Mouse (Mus musculus) heart, embryonic 15.5 days (tissue): ENCODE data around the gene Agt. TPM values are rescaled to one million over a fixed set of nuclear protein-coding genes. Genes with fewer than 3 reads are reported as not detected.
A peak's percentile ranks its signal among the peaks of the same experiment; 100 is the strongest.

ENCODE experiments used
- ATAC-seq: fragments of 200-750 bp; cut with Nextera tagmentation; replicated peaks from 2 replicates; pipeline ENCODE4 v1.8.0; 2017; ENCODE audit warnings: low read depth, moderate TSS enrichment; ENCODE audit not compliant: insufficient number of reproducible peaks, insufficient read depth, low FRiP score
- H3K27ac ChIP-seq: fragments of 300-500 bp; sonication (generic); 2 replicates; pipeline ENCODE4 v1.5.1; 2015; ENCODE audit warnings: mild to moderate bottlenecking, inconsistent platforms
- H3K27me3 ChIP-seq: fragments of 300-500 bp; sonication (generic); 2 replicates; pipeline ENCODE4 v1.6.1; 2015; ENCODE audit warnings: inconsistent platforms
- H3K36me3 ChIP-seq: fragments of 300-500 bp; sonication (generic); 2 replicates; pipeline ENCODE4 v1.6.1; 2015; ENCODE audit warnings: mild to moderate bottlenecking, inconsistent platforms
- H3K4me1 ChIP-seq: fragments of 300-500 bp; sonication (generic); replicated peaks from 2 replicates; pipeline ENCODE4 v1.6.1; 2015; ENCODE audit warnings: inconsistent platforms
- H3K4me2 ChIP-seq: fragments of 300-500 bp; sonication (generic); 2 replicates; pipeline ENCODE4 v1.6.1; 2015; ENCODE audit warnings: inconsistent platforms, mild to moderate bottlenecking, moderate library complexity
- H3K4me3 ChIP-seq: fragments of 300-500 bp; sonication (generic); 2 replicates; pipeline ENCODE4 v1.5.1; 2015; ENCODE audit warnings: mild to moderate bottlenecking, inconsistent platforms
- H3K9ac ChIP-seq: fragments of 300-500 bp; sonication (generic); 2 replicates; pipeline ENCODE4 v1.6.1; 2015; ENCODE audit warnings: mild to moderate bottlenecking, inconsistent platforms
- H3K9me3 ChIP-seq: fragments of 300-500 bp; sonication (generic); replicated peaks from 2 replicates; pipeline ENCODE4 v1.6.1; 2016; ENCODE audit warnings: inconsistent platforms
- WGBS: fragments of 180-500 bp; shearing (Covaris S2); methylation state at CpG from one replicate; pipeline ENCODE4 v1.1.7; 2015; ENCODE audit warnings: mixed read lengths; 5-methylcytosine and 5-hydroxymethylcytosine counted together
- polyA plus RNA-seq: library from polyadenylated mRNA; unstranded; fragments of >200 nt; fragmentation: Nextera tagmentation; extraction: Ambion mirVana; gene quantifications from 2 replicates; pipeline ENCODE4 v1.2.1, GENCODE M21; 2015

The Agt gene
- polyA plus RNA-seq, 1 experiment from 2014 or later, result 1.3 TPM

- Histone ChIP-seq H3K4me1 (0 out of 2 replicates have a peak, but pooled peaks cover 8% of the 10 kb centered on the region), H3K27ac (no peak overlapping the region), H3K9me3 (no peaks in the 10 kb centered on the region), H3K4me2 (no peak overlapping the region), H3K4me3 (no peak overlapping the region), H3K36me3 (peaks cover 66% of the 10 kb centered on the region), H3K9ac (0 out of 2 replicates have a peak overlapping the region, but pooled peaks have one; percentile 4), H3K27me3 (no peaks in the 10 kb centered on the region)
- no peak for ATAC-seq
- WGBS, result 69% methylated on average over 14 of the region's 14 CpGs
Observed at GRCm38 (mm10) chr8:124530076-124530475, 39.4 kb downstream of the Agt start.

- H3K4me2 ChIP-seq, result no peak overlapping the region
- H3K9ac ChIP-seq, result no peak overlapping the region
- H3K36me3 ChIP-seq, result peaks cover 41% of the 10 kb centered on the region
- H3K4me3 ChIP-seq, result no peak overlapping the region
- no peak overlapping the region for H3K27ac ChIP-seq
- peaks cover 22% of the 10 kb centered on the region for H3K4me1 ChIP-seq
- ATAC-seq, result no peak
- WGBS, result 91% methylated on average over 11 of the region's 11 CpGs
- no peaks in the 10 kb centered on the region for H3K9me3 ChIP-seq
- no peaks in the 10 kb centered on the region for H3K27me3 ChIP-seq
Observed at GRCm38 (mm10) chr8:124526261-124526660, 43.2 kb downstream of the Agt start.

- Histone ChIP-seq H3K9ac (no peak overlapping the region), H3K36me3 (peaks cover 12% of the 10 kb centered on the region), H3K27me3 (no peaks in the 10 kb centered on the region), H3K4me1 (peaks cover 16% of the 10 kb centered on the region), H3K27ac (no peak overlapping the region), H3K9me3 (no peaks in the 10 kb centered on the region), H3K4me2 (peak overlapping the region; percentile 72), H3K4me3 (peak overlapping the region; percentile 78; the same call in 1 of the 2 replicates)
- ATAC-seq, result no peak
- WGBS, result 88% methylated on average over 6 of the region's 6 CpGs
Observed at GRCm38 (mm10) chr8:124521946-124522345, 47.6 kb downstream of the Agt start.

- Histone ChIP-seq H3K4me3 (peak within 1 kb of the TSS; percentile 78), H3K27me3 (no peaks in the 10 kb centered on the region), H3K36me3 (no peaks in the 10 kb centered on the region; the same call in 1 of the 2 replicates), H3K4me1 (peaks cover 16% of the 10 kb centered on the region), H3K9ac (peak within 1 kb of the TSS; percentile 73), H3K27ac (no peak within 1 kb of the TSS), H3K9me3 (no peaks in the 10 kb centered on the region), H3K4me2 (peak within 1 kb of the TSS; percentile 72)
- 10% methylated on average over 50 of the region's 50 CpGs for WGBS
- peak; percentile 98 for ATAC-seq
Observed at GRCm38 (mm10) chr8:124520249-124521080, 49.0 kb downstream of the Agt start, which contains the start of gene Cog2. TSS of gene Cog2 (plus strand) at chr8:124520767.

GRCm38 (mm10) chr8:124517142-124517541, 52.4 kb downstream of the Agt start:
- Histone ChIP-seq H3K4me1 (peaks cover 10% of the 10 kb centered on the region), H3K36me3 (no peaks in the 10 kb centered on the region), H3K27me3 (peaks cover 3% of the 10 kb centered on the region; the same call in 1 of the 2 replicates), H3K27ac (no peak overlapping the region), H3K9me3 (no peaks in the 10 kb centered on the region), H3K4me2 (no peak overlapping the region), H3K9ac (no peak overlapping the region), H3K4me3 (no peak overlapping the region)
- no peak for ATAC-seq
- WGBS, result 61% methylated on average over 6 of the region's 6 CpGs

GRCm38 (mm10) chr8:124516525-124516924, 53.0 kb downstream of the Agt start:
- peaks cover 4% of the 10 kb centered on the region for H3K4me1 ChIP-seq
- ATAC-seq, result no peak
- no peaks in the 10 kb centered on the region for H3K9me3 ChIP-seq
- H3K27ac ChIP-seq, result no peak overlapping the region
- no peak overlapping the region for H3K4me3 ChIP-seq
- H3K36me3 ChIP-seq, result no peaks in the 10 kb centered on the region
- WGBS, result 56% methylated on average over 6 of the region's 6 CpGs
- H3K9ac ChIP-seq, result no peak overlapping the region
- H3K4me2 ChIP-seq, result no peak overlapping the region
- H3K27me3 ChIP-seq, result peaks cover 3% of the 10 kb centered on the region; the same call in 1 of the 2 replicates

GRCm38 (mm10) chr8:124516039-124516438, 53.5 kb downstream of the Agt start:
- Histone ChIP-seq H3K27ac (no peak overlapping the region), H3K27me3 (peaks cover 3% of the 10 kb centered on the region; the same call in 1 of the 2 replicates), H3K9me3 (no peaks in the 10 kb centered on the region), H3K36me3 (no peaks in the 10 kb centered on the region), H3K4me2 (no peak overlapping the region), H3K4me3 (no peak overlapping the region), H3K9ac (no peak overlapping the region), H3K4me1 (no peaks in the 10 kb centered on the region)
- 65% methylated on average over 3 of the region's 3 CpGs for WGBS
- no peak for ATAC-seq

- Histone ChIP-seq H3K27me3 (no peaks in the 10 kb centered on the region), H3K9ac (no peak overlapping the region), H3K27ac (no peak overlapping the region), H3K9me3 (no peaks in the 10 kb centered on the region), H3K36me3 (no peaks in the 10 kb centered on the region), H3K4me2 (no peak overlapping the region), H3K4me3 (no peak overlapping the region), H3K4me1 (no peaks in the 10 kb centered on the region)
- ATAC-seq, result no peak
- 59% methylated on average over 3 of the region's 3 CpGs for WGBS
Observed at GRCm38 (mm10) chr8:124509156-124509555, 60.4 kb downstream of the Agt start.

GRCm38 (mm10) chr8:124508321-124508695, 61.2 kb downstream of the Agt start:
- Histone ChIP-seq H3K27ac (no peak overlapping the region), H3K27me3 (no peaks in the 10 kb centered on the region), H3K9me3 (no peaks in the 10 kb centered on the region), H3K36me3 (no peaks in the 10 kb centered on the region), H3K4me2 (no peak overlapping the region), H3K9ac (no peak overlapping the region), H3K4me3 (no peak overlapping the region), H3K4me1 (no peaks in the 10 kb centered on the region)
- WGBS, result 70% methylated on average over 6 of the region's 6 CpGs
- no peak for ATAC-seq

- no peak overlapping the region for H3K9ac ChIP-seq
- H3K9me3 ChIP-seq, result no peaks in the 10 kb centered on the region
- H3K4me3 ChIP-seq, result no peak overlapping the region
- no peak overlapping the region for H3K27ac ChIP-seq
- WGBS, result 63% methylated on average over 8 of the region's 8 CpGs
- no peak for ATAC-seq
- H3K27me3 ChIP-seq, result no peaks in the 10 kb centered on the region
- no peaks in the 10 kb centered on the region for H3K36me3 ChIP-seq
- H3K4me1 ChIP-seq, result no peaks in the 10 kb centered on the region
- H3K4me2 ChIP-seq, result no peak overlapping the region
Observed at GRCm38 (mm10) chr8:124507572-124508320, 61.8 kb downstream of the Agt start.
